Mouse (Mus musculus) C2C12 (cell line): ENCODE results near the gene AA986860. TPM values are rescaled to one million over a fixed set of nuclear protein-coding genes. Genes with fewer than 3 reads are reported as not detected.

ENCODE experiments used
- H3K27me3 ChIP-seq: one replicate; pipeline ENCODE4 v1.6.1; 2011; ENCODE audit not compliant: control insufficient read depth, insufficient read depth, insufficient read length
- H3K36me3 ChIP-seq: one replicate; pipeline ENCODE4 v1.6.1; 2011; ENCODE audit not compliant: control insufficient read depth, insufficient read depth
- H3K4me3 ChIP-seq: one replicate; pipeline ENCODE4 v1.5.1; 2011; ENCODE audit warnings: mild to moderate bottlenecking, control low read depth; ENCODE audit not compliant: poor library complexity, insufficient read depth, severe bottlenecking
- H3K79me2 ChIP-seq: one replicate; pipeline ENCODE4 v1.6.1; 2011; ENCODE audit not compliant: control insufficient read depth, insufficient read depth
- H3K79me3 ChIP-seq: one replicate; pipeline ENCODE4 v1.6.1; 2011; ENCODE audit warnings: low read depth, control low read depth
- H3ac ChIP-seq: one replicate; pipeline ENCODE3; 2011; ENCODE audit warnings: low read depth; ENCODE audit not compliant: control insufficient read depth, insufficient read length
- CEBPB ChIP-seq: IDR thresholded peaks from one replicate; pipeline ENCODE4 v1.6.1; 2011; ENCODE audit warnings: low read depth, mild to moderate bottlenecking, control low read depth, moderate library complexity
- CTCF ChIP-seq: IDR thresholded peaks from one replicate; pipeline ENCODE4 v1.5.1; 2011; ENCODE audit not compliant: control insufficient read depth, insufficient read depth, insufficient read length
- FOSL1 ChIP-seq: IDR thresholded peaks from one replicate; pipeline ENCODE4 v1.8.0; 2011; ENCODE audit warnings: mild to moderate bottlenecking, low read length; ENCODE audit not compliant: poor library complexity, insufficient read depth, severe bottlenecking
- MAX ChIP-seq: IDR thresholded peaks from one replicate; pipeline ENCODE4 v1.6.1; 2011; ENCODE audit warnings: mild to moderate bottlenecking, control low read depth
- MYOD1 ChIP-seq: IDR thresholded peaks from one replicate; pipeline ENCODE4 v1.6.1; 2011; ENCODE audit warnings: low read depth; ENCODE audit not compliant: control insufficient read depth, insufficient read length
- MYOG ChIP-seq: IDR thresholded peaks from one replicate; pipeline ENCODE4 v1.6.1; 2011; ENCODE audit not compliant: control insufficient read depth, insufficient read length; ENCODE audit errors: extremely low read depth
- USF1 ChIP-seq: IDR thresholded peaks from one replicate; pipeline ENCODE4 v1.6.1; 2011; ENCODE audit warnings: low read depth, mild to moderate bottlenecking, control low read depth, moderate library complexity
- polyA plus RNA-seq: library from polyadenylated mRNA; unstranded; fragments of >200 nt; fragmentation: generic; extraction: Trizol; gene quantifications from one replicate; pipeline ENCODE4 v1.2.1, GENCODE M21; 2012; ENCODE audit warnings: missing spikeins

The AA986860 gene
- polyA plus RNA-seq, 1 experiment: 0.88 TPM

GRCm38 (mm10) chr1:130762045-130762760 lies 30.4 kb downstream of the AA986860 start:
- Histone ChIP-seq H3K79me2 (no peaks in the 10 kb centered on the region), H3ac (no peak overlapping the region), H3K27me3 (no peaks in the 10 kb centered on the region), H3K36me3 (no peaks in the 10 kb centered on the region), H3K4me3 (no peak overlapping the region), H3K79me3 (no peaks in the 10 kb centered on the region)
- no peak for TF ChIP-seq FOSL1
- no peak for TF ChIP-seq MAX
- TF ChIP-seq CTCF: no peak
- TF ChIP-seq CEBPB: no peak
- no peak for TF ChIP-seq USF1
- TF ChIP-seq MYOD1: no peak
- TF ChIP-seq MYOG: no peak

DNA sequence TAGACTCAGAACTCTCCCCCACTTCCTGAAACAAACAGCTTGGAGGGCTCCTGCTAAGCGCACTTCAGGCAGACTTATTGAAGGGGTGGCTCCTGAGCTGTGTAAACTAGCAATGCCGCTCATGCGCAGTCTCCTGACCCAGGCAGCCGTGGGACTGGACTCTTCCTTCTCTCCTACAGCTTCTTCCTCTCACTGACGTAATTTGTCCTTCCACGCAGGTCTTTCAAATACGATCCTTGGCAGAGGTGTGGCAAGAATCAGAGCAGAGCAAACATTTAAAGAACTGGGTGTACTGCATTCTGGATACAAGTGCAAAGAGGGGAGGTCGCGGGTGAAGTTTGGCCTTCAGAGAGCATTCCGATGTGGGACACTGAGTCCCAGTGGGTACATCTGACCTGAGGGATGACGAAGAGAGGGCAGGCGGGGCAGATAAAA lies 32.3 kb downstream of the AA986860 start:
- H3ac ChIP-seq: no peak overlapping the region
- H3K27me3 ChIP-seq: no peaks in the 10 kb centered on the region
- no peak overlapping the region for H3K4me3 ChIP-seq
- no peaks in the 10 kb centered on the region for H3K79me2 ChIP-seq
- no peaks in the 10 kb centered on the region for H3K36me3 ChIP-seq
- TF ChIP-seq CTCF (no peak), MYOD1 (no peak), USF1 (no peak), MYOG (no peak), CEBPB (no peak), MAX (no peak), FOSL1 (no peak)
- H3K79me3 ChIP-seq: no peaks in the 10 kb centered on the region

GRCm38 (mm10) chr1:130767066-130767465 lies 35.3 kb downstream of the AA986860 start:
- TF ChIP-seq MAX (no peak), MYOD1 (no peak), CEBPB (no peak), CTCF (no peak), MYOG (no peak), USF1 (no peak), FOSL1 (no peak)
- H3K79me3 ChIP-seq: no peaks in the 10 kb centered on the region
- H3K4me3 ChIP-seq: no peak overlapping the region
- H3K36me3 ChIP-seq: no peaks in the 10 kb centered on the region
- H3ac ChIP-seq: no peak overlapping the region
- no peaks in the 10 kb centered on the region for H3K79me2 ChIP-seq
- H3K27me3 ChIP-seq: peaks cover 5% of the 10 kb centered on the region

GRCm38 (mm10) chr1:130769925-130770324 lies 38.1 kb downstream of the AA986860 start:
- Histone ChIP-seq H3K79me3 (no peaks in the 10 kb centered on the region), H3ac (no peak overlapping the region), H3K27me3 (peaks cover 5% of the 10 kb centered on the region), H3K36me3 (no peaks in the 10 kb centered on the region), H3K79me2 (no peaks in the 10 kb centered on the region), H3K4me3 (no peak overlapping the region)
- TF ChIP-seq MYOD1 (no peak), MYOG (no peak), CTCF (no peak), FOSL1 (no peak)

DNA sequence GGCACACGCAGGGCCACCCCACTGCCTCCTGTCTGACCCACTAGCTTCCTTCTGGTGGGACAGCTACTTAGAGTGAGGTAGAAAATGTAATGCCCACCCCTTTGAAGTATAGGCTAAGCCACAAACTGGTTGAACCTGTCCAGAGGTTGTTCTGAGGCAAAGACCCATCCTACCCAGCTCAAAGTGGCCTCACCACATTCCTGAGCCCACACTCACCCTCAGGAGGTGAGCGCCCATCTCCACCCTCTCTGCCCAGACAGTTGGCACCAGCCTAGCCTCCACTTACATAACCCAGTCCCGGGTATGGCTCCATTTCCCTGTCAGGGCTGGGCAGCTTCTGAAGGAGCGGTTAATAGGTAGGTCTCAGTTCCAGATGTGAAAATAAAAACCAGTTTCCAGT lies 38.7 kb downstream of the AA986860 start:
- Histone ChIP-seq H3K36me3 (no peaks in the 10 kb centered on the region), H3K4me3 (no peak overlapping the region), H3ac (no peak overlapping the region), H3K79me3 (no peaks in the 10 kb centered on the region), H3K79me2 (no peaks in the 10 kb centered on the region), H3K27me3 (peaks cover 5% of the 10 kb centered on the region)
- TF ChIP-seq MYOD1 (no peak), MAX (no peak), FOSL1 (no peak), CTCF (no peak), CEBPB (no peak)

GRCm38 (mm10) chr1:130770981-130771494 lies 39.3 kb downstream of the AA986860 start:
- Histone ChIP-seq H3K79me2 (no peaks in the 10 kb centered on the region), H3ac (no peak overlapping the region), H3K36me3 (no peaks in the 10 kb centered on the region), H3K79me3 (no peaks in the 10 kb centered on the region), H3K27me3 (peaks cover 10% of the 10 kb centered on the region), H3K4me3 (no peak overlapping the region)
- TF ChIP-seq FOSL1 (no peak), USF1 (peak; percentile 8)
